Mouse (Mus musculus): Measurements from ENCODE around the gene Celf2. TPM values are rescaled to one million over a fixed set of nuclear protein-coding genes. Genes with fewer than 3 reads are reported as not detected.

Celf2 gene
- polyA plus RNA-seq, 1 experiment from 2014 or later: 59.8 TPM

DNA sequence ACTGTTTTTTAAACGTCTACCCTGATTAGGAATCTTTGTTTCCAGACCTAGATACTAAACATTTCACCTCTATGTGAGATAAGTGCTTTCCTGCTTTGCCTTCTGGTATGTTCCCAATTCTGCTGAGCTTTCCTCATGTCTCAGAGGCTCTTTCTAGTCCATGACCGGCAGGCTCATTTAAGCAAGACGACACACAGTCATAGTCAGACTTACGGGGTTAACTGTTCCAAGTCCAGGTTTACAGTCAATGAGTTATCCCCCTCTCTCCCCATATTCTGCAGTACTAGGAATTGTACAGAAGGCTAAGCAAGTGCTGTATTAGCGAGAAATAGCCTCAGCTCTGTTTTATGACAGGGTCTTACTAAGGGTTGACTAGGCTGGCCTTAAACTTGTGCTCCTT, 936.4 kb downstream of the Celf2 start:
- no peak for ATAC-seq (ENCODE audit: insufficient number of reproducible peaks, insufficient read depth, low FRiP score, low read depth)
- no peak overlapping the region for H3K27ac ChIP-seq (ENCODE audit: low read length)
- no peaks in the 10 kb centered on the region for H3K9me3 ChIP-seq (ENCODE audit: control insufficient read depth, low read depth, low read length)
- no peak overlapping the region for H3K4me3 ChIP-seq (ENCODE audit: low read depth, low read length)
- no peaks in the 10 kb centered on the region for H3K36me3 ChIP-seq (ENCODE audit: control insufficient read depth, insufficient read depth, low read length)
- H3K4me1 ChIP-seq (ENCODE audit: control insufficient read depth, insufficient read depth, low read length): no peaks in the 10 kb centered on the region
- H3K9ac ChIP-seq (replicated peaks; ENCODE audit: low read depth, low read length): no peak overlapping the region
- H3K4me2 ChIP-seq (replicated peaks; ENCODE audit: low read depth, low read length): no peak overlapping the region
- 76% methylated on average over 5 of the region's 5 CpGs for WGBS
- no peaks in the 10 kb centered on the region for H3K27me3 ChIP-seq (ENCODE audit: control insufficient read depth, insufficient read depth, low read length)

- Histone ChIP-seq H3K4me2 (replicated peaks; ENCODE audit: low read depth, low read length) (no peak overlapping the region), H3K4me3 (ENCODE audit: low read depth, low read length) (no peak overlapping the region), H3K27me3 (ENCODE audit: control insufficient read depth, insufficient read depth, low read length) (no peaks in the 10 kb centered on the region), H3K27ac (ENCODE audit: low read length) (no peak overlapping the region), H3K9me3 (ENCODE audit: control insufficient read depth, low read depth, low read length) (no peaks in the 10 kb centered on the region), H3K36me3 (ENCODE audit: control insufficient read depth, insufficient read depth, low read length) (no peaks in the 10 kb centered on the region), H3K9ac (replicated peaks; ENCODE audit: low read depth, low read length) (no peak overlapping the region), H3K4me1 (ENCODE audit: control insufficient read depth, insufficient read depth, low read length) (no peaks in the 10 kb centered on the region)
- WGBS: 73% methylated on average over 1 of the region's 1 CpGs
- no peak for ATAC-seq (ENCODE audit: insufficient number of reproducible peaks, insufficient read depth, low FRiP score, low read depth)
These were observed 940.3 kb downstream of the Celf2 start for GRCm38 (mm10) chr2:6569040-6569542.

GRCm38 (mm10) chr2:6565175-6565574, 944.2 kb downstream of the Celf2 start:
- Histone ChIP-seq H3K27ac (ENCODE audit: low read length) (no peak overlapping the region), H3K36me3 (ENCODE audit: control insufficient read depth, insufficient read depth, low read length) (no peaks in the 10 kb centered on the region), H3K4me3 (ENCODE audit: low read depth, low read length) (no peak overlapping the region), H3K4me2 (replicated peaks; ENCODE audit: low read depth, low read length) (no peak overlapping the region), H3K9ac (replicated peaks; ENCODE audit: low read depth, low read length) (no peak overlapping the region), H3K9me3 (ENCODE audit: control insufficient read depth, low read depth, low read length) (no peaks in the 10 kb centered on the region), H3K27me3 (ENCODE audit: control insufficient read depth, insufficient read depth, low read length) (no peaks in the 10 kb centered on the region), H3K4me1 (ENCODE audit: control insufficient read depth, insufficient read depth, low read length) (no peaks in the 10 kb centered on the region)
- no peak for ATAC-seq (ENCODE audit: insufficient number of reproducible peaks, insufficient read depth, low FRiP score, low read depth)
- 90% methylated on average over 3 of the region's 3 CpGs for WGBS

DNA sequence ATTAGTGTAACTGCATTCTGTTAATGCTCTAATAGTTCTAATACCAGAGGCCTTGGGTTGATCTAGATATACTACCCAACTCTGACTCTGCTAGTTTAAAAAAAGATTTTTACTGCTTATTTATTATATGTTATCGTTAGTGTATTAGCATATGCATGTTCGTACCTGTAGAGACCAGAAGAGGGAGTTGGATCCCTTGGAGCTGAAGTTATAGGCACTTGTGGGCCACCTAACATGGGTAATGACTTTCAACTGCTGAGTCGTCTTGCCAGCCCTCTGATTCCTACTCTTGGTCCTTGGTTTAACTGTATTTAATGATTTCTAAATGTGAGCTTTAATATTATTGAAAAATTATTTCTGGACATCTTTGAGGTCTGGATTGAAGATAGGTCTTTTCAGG, 948.0 kb downstream of the Celf2 start:
- Histone ChIP-seq H3K4me2 (replicated peaks; ENCODE audit: low read depth, low read length) (no peak overlapping the region), H3K36me3 (ENCODE audit: control insufficient read depth, insufficient read depth, low read length) (no peaks in the 10 kb centered on the region), H3K27me3 (ENCODE audit: control insufficient read depth, insufficient read depth, low read length) (no peaks in the 10 kb centered on the region), H3K27ac (ENCODE audit: low read length) (no peak overlapping the region), H3K4me1 (ENCODE audit: control insufficient read depth, insufficient read depth, low read length) (no peaks in the 10 kb centered on the region), H3K9ac (replicated peaks; ENCODE audit: low read depth, low read length) (no peak overlapping the region), H3K4me3 (ENCODE audit: low read depth, low read length) (no peak overlapping the region), H3K9me3 (ENCODE audit: control insufficient read depth, low read depth, low read length) (no peaks in the 10 kb centered on the region)
- WGBS: 93% methylated on average over 3 of the region's 3 CpGs
- ATAC-seq (ENCODE audit: insufficient number of reproducible peaks, insufficient read depth, low FRiP score, low read depth): no peak

DNA sequence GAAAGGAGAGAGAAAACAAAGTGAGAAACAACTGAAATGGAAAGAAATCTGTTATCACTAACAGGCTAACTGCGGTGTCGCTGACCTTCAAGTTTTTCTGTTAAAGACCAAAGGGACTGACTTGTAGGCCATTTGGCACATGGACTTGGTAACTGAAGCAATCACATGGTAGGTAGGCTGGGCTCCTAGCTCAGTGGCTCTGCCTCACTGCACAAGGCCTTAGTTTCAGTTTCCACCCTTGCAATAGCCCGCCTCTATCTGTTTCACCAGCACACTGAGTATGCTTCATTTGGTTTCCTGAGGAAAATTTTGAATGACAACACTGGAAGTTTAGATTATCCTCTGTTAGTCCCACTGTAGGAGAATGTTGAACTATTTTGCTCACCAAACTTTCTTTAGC, 948.6 kb downstream of the Celf2 start:
- Histone ChIP-seq H3K27me3 (ENCODE audit: control insufficient read depth, insufficient read depth, low read length) (no peaks in the 10 kb centered on the region), H3K4me3 (ENCODE audit: low read depth, low read length) (no peak overlapping the region), H3K9ac (replicated peaks; ENCODE audit: low read depth, low read length) (no peak overlapping the region), H3K9me3 (ENCODE audit: control insufficient read depth, low read depth, low read length) (no peaks in the 10 kb centered on the region), H3K4me2 (replicated peaks; ENCODE audit: low read depth, low read length) (no peak overlapping the region), H3K27ac (ENCODE audit: low read length) (no peak overlapping the region), H3K4me1 (ENCODE audit: control insufficient read depth, insufficient read depth, low read length) (no peaks in the 10 kb centered on the region), H3K36me3 (ENCODE audit: control insufficient read depth, insufficient read depth, low read length) (no peaks in the 10 kb centered on the region)
- 95% methylated on average over 3 of the region's 3 CpGs for WGBS
- no peak for ATAC-seq (ENCODE audit: insufficient number of reproducible peaks, insufficient read depth, low FRiP score, low read depth)

DNA sequence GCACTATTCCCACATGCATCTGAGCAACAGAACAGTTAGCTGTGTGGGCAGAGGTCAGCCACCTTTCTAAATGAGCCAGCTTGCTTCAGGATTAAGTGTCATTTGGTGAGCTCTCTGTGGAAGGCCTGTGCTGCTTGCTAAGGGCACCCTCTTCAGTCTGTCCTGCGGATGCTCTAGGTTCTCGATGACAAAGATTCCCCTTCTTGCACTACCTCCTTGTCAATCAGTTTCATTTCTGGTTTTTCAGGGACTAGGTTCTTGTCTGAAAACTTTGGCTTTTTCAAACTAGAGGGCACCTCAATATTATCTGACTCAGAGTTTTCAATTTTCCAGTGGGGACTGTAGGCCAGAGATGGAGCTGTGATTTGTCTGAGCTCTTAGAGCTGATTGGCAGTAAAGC, 949.8 kb downstream of the Celf2 start:
- Histone ChIP-seq H3K27me3 (ENCODE audit: control insufficient read depth, insufficient read depth, low read length) (no peaks in the 10 kb centered on the region), H3K4me2 (replicated peaks; ENCODE audit: low read depth, low read length) (no peak overlapping the region), H3K36me3 (ENCODE audit: control insufficient read depth, insufficient read depth, low read length) (no peaks in the 10 kb centered on the region), H3K9ac (replicated peaks; ENCODE audit: low read depth, low read length) (no peak overlapping the region), H3K9me3 (ENCODE audit: control insufficient read depth, low read depth, low read length) (no peaks in the 10 kb centered on the region), H3K27ac (ENCODE audit: low read length) (no peak overlapping the region), H3K4me1 (ENCODE audit: control insufficient read depth, insufficient read depth, low read length) (no peaks in the 10 kb centered on the region), H3K4me3 (ENCODE audit: low read depth, low read length) (no peak overlapping the region)
- ATAC-seq (ENCODE audit: insufficient number of reproducible peaks, insufficient read depth, low FRiP score, low read depth): no peak
- WGBS: 86% methylated on average over 2 of the region's 2 CpGs

GRCm38 (mm10) chr2:6558303-6559254, 950.8 kb downstream of the Celf2 start:
- H3K4me1 ChIP-seq (ENCODE audit: control insufficient read depth, insufficient read depth, low read length): no peaks in the 10 kb centered on the region
- no peak overlapping the region for H3K4me3 ChIP-seq (ENCODE audit: low read depth, low read length)
- H3K9me3 ChIP-seq (ENCODE audit: control insufficient read depth, low read depth, low read length): no peaks in the 10 kb centered on the region
- H3K27ac ChIP-seq (ENCODE audit: low read length): no peak overlapping the region
- no peaks in the 10 kb centered on the region for H3K36me3 ChIP-seq (ENCODE audit: control insufficient read depth, insufficient read depth, low read length)
- H3K9ac ChIP-seq (replicated peaks; ENCODE audit: low read depth, low read length): no peak overlapping the region
- ATAC-seq (ENCODE audit: insufficient number of reproducible peaks, insufficient read depth, low FRiP score, low read depth): no peak
- WGBS: 84% methylated on average over 14 of the region's 14 CpGs
- no peaks in the 10 kb centered on the region for H3K27me3 ChIP-seq (ENCODE audit: control insufficient read depth, insufficient read depth, low read length)
- no peak overlapping the region for H3K4me2 ChIP-seq (replicated peaks; ENCODE audit: low read depth, low read length)

- 79% methylated on average over 3 of the region's 3 CpGs for WGBS
- ATAC-seq (ENCODE audit: insufficient number of reproducible peaks, insufficient read depth, low FRiP score, low read depth): no peak
- Histone ChIP-seq H3K27me3 (ENCODE audit: control insufficient read depth, insufficient read depth, low read length) (no peaks in the 10 kb centered on the region), H3K4me1 (ENCODE audit: control insufficient read depth, insufficient read depth, low read length) (no peaks in the 10 kb centered on the region), H3K27ac (ENCODE audit: low read length) (no peak overlapping the region), H3K9me3 (ENCODE audit: control insufficient read depth, low read depth, low read length) (no peaks in the 10 kb centered on the region), H3K4me2 (replicated peaks; ENCODE audit: low read depth, low read length) (no peak overlapping the region), H3K9ac (replicated peaks; ENCODE audit: low read depth, low read length) (no peak overlapping the region), H3K4me3 (ENCODE audit: low read depth, low read length) (no peak overlapping the region), H3K36me3 (ENCODE audit: control insufficient read depth, insufficient read depth, low read length) (no peaks in the 10 kb centered on the region)
These were observed 951.6 kb downstream of the Celf2 start for GRCm38 (mm10) chr2:6557749-6558148.
